Mouse (Mus musculus): Measurements from ENCODE around the gene Pitpna. TPM values are rescaled to one million over a fixed set of nuclear protein-coding genes. Genes with fewer than 3 reads are reported as not detected.
A peak's percentile ranks its signal among the peaks of the same experiment; 100 is the strongest.

Gene Pitpna
- polyA plus RNA-seq, 1 experiment from 2014 or later, result 98.3 TPM

- Histone ChIP-seq H3K36me3 (ENCODE audit: control insufficient read depth, insufficient read depth, low read length) (peaks cover 2% of the 10 kb centered on the region; the same call in 1 of the 2 replicates), H3K9ac (ENCODE audit: low read depth, low read length) (no peak overlapping the region), H3K4me1 (ENCODE audit: control insufficient read depth, insufficient read depth, low read length) (peaks cover 21% of the 10 kb centered on the region), H3K27ac (ENCODE audit: low read length) (no peak overlapping the region), H3K4me2 (ENCODE audit: low read length) (peak overlapping the region; percentile 97), H3K27me3 (ENCODE audit: control insufficient read depth, insufficient read depth, low read depth, low read length) (peaks cover 20% of the 10 kb centered on the region), H3K4me3 (ENCODE audit: low read depth, low read length) (peak overlapping the region; percentile 64), H3K9me3 (replicated peaks; ENCODE audit: control insufficient read depth, low read length, poor library complexity, severe bottlenecking) (no peaks in the 10 kb centered on the region)
- no peak for ATAC-seq
- WGBS, result 68% methylated on average over 18 of the region's 20 CpGs
Measured at GRCm38 (mm10) chr11:75656621-75657590, 69.0 kb downstream of the Pitpna start.

DNA sequence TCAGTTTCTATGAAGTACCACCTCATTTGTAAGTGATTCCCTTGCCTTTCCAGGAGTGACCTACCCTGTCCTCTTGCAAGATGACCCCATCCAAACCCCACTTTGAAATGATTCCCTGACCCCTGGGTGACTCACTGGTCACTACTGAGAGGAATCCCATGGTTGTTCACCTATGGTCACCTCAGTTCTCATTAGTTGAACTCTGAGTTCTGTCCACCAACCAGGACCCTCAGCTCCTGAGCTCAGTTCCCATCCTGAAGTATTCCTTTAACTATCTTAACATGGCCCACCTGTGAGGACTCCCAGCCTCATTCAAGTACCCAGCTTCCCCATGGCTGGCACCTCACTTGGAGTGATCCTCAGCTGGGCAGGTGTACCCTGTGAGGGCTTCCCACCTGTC is 69.9 kb downstream of the Pitpna start:
- Histone ChIP-seq H3K27ac (ENCODE audit: low read length) (no peak overlapping the region), H3K4me2 (ENCODE audit: low read length) (no peak overlapping the region), H3K36me3 (ENCODE audit: control insufficient read depth, insufficient read depth, low read length) (peaks cover 2% of the 10 kb centered on the region; the same call in 1 of the 2 replicates), H3K4me1 (ENCODE audit: control insufficient read depth, insufficient read depth, low read length) (peaks cover 15% of the 10 kb centered on the region), H3K4me3 (ENCODE audit: low read depth, low read length) (no peak overlapping the region), H3K27me3 (ENCODE audit: control insufficient read depth, insufficient read depth, low read depth, low read length) (peaks cover 20% of the 10 kb centered on the region), H3K9me3 (replicated peaks; ENCODE audit: control insufficient read depth, low read length, poor library complexity, severe bottlenecking) (no peaks in the 10 kb centered on the region), H3K9ac (ENCODE audit: low read depth, low read length) (no peak overlapping the region)
- ATAC-seq, result no peak

- no peak overlapping the region for H3K4me2 ChIP-seq (ENCODE audit: low read length)
- WGBS, result 95% methylated on average over 13 of the region's 13 CpGs
- H3K4me1 ChIP-seq (ENCODE audit: control insufficient read depth, insufficient read depth, low read length), result peaks cover 15% of the 10 kb centered on the region
- H3K36me3 ChIP-seq (ENCODE audit: control insufficient read depth, insufficient read depth, low read length), result peaks cover 2% of the 10 kb centered on the region; the same call in 1 of the 2 replicates
- no peak overlapping the region for H3K4me3 ChIP-seq (ENCODE audit: low read depth, low read length)
- H3K27ac ChIP-seq (ENCODE audit: low read length), result no peak overlapping the region
- no peak overlapping the region for H3K9ac ChIP-seq (ENCODE audit: low read depth, low read length)
- no peaks in the 10 kb centered on the region for H3K9me3 ChIP-seq (replicated peaks; ENCODE audit: control insufficient read depth, low read length, poor library complexity, severe bottlenecking)
- no peak for ATAC-seq
- H3K27me3 ChIP-seq (ENCODE audit: control insufficient read depth, insufficient read depth, low read depth, low read length), result peaks cover 18% of the 10 kb centered on the region
Measured at GRCm38 (mm10) chr11:75658311-75658710, 70.4 kb downstream of the Pitpna start.

DNA sequence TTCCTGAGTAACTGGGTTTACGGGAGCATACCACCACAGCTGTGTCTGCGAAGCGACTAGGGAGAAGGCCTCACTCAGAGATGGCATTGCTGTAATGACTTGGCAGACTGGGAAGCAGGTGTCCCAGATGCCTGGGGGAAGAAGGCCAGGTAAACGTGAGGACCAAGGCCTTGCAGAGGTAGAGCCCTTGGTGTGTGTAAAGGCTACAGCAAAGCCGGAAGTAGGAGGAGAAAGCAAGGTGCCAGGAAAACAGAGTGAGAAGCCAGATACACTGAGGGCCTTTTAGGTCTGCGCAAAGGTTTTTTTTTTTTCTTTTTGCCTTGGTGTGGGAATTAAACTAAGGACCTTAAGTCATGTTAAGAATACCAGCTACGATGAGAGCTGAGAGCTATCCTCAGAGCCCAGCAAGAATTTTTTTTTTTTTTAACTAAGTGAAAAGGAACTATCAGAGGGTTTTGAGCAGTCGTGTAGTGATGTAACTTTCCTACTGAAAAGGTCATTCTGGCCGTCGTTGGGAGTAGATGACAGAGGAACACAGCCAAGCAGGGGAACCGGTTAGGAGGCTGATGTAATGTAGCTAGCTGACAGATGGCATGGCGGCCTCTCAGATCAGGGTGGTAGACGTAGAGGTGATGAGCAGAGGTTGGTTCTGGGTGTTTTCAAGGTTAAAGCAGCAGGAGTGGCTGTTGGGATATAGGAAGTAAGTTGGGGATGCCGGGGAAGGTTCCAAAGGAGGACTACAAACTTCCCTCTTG is 71.3 kb downstream of the Pitpna start:
- 91% methylated on average over 14 of the region's 14 CpGs for WGBS
- Histone ChIP-seq H3K9me3 (replicated peaks; ENCODE audit: control insufficient read depth, low read length, poor library complexity, severe bottlenecking) (no peaks in the 10 kb centered on the region), H3K36me3 (ENCODE audit: control insufficient read depth, insufficient read depth, low read length) (peaks cover 2% of the 10 kb centered on the region; the same call in 1 of the 2 replicates), H3K27ac (ENCODE audit: low read length) (no peak overlapping the region), H3K4me2 (ENCODE audit: low read length) (no peak overlapping the region), H3K9ac (ENCODE audit: low read depth, low read length) (no peak overlapping the region), H3K27me3 (ENCODE audit: control insufficient read depth, insufficient read depth, low read depth, low read length) (peaks cover 14% of the 10 kb centered on the region), H3K4me1 (ENCODE audit: control insufficient read depth, insufficient read depth, low read length) (peaks cover 8% of the 10 kb centered on the region), H3K4me3 (ENCODE audit: low read depth, low read length) (no peak overlapping the region)
- no peak for ATAC-seq

GRCm38 (mm10) chr11:75660081-75660590 is 72.2 kb downstream of the Pitpna start:
- Histone ChIP-seq H3K36me3 (ENCODE audit: control insufficient read depth, insufficient read depth, low read length) (peaks cover 2% of the 10 kb centered on the region; the same call in 1 of the 2 replicates), H3K27ac (ENCODE audit: low read length) (no peak overlapping the region), H3K9me3 (replicated peaks; ENCODE audit: control insufficient read depth, low read length, poor library complexity, severe bottlenecking) (no peaks in the 10 kb centered on the region), H3K4me3 (ENCODE audit: low read depth, low read length) (no peak overlapping the region), H3K4me1 (ENCODE audit: control insufficient read depth, insufficient read depth, low read length) (0 out of 2 replicates have a peak, but pooled peaks cover 2% of the 10 kb centered on the region), H3K9ac (ENCODE audit: low read depth, low read length) (no peak overlapping the region), H3K4me2 (ENCODE audit: low read length) (no peak overlapping the region), H3K27me3 (ENCODE audit: control insufficient read depth, insufficient read depth, low read depth, low read length) (peaks cover 4% of the 10 kb centered on the region)
- WGBS, result 94% methylated on average over 12 of the region's 12 CpGs
- ATAC-seq, result no peak

- no peaks in the 10 kb centered on the region for H3K9me3 ChIP-seq (replicated peaks; ENCODE audit: control insufficient read depth, low read length, poor library complexity, severe bottlenecking)
- no peak overlapping the region for H3K4me3 ChIP-seq (ENCODE audit: low read depth, low read length)
- no peak overlapping the region for H3K27ac ChIP-seq (ENCODE audit: low read length)
- H3K4me1 ChIP-seq (ENCODE audit: control insufficient read depth, insufficient read depth, low read length), result no peaks in the 10 kb centered on the region
- H3K36me3 ChIP-seq (ENCODE audit: control insufficient read depth, insufficient read depth, low read length), result peaks cover 4% of the 10 kb centered on the region; the same call in 1 of the 2 replicates
- 92% methylated on average over 21 of the region's 21 CpGs for WGBS
- no peaks in the 10 kb centered on the region for H3K27me3 ChIP-seq (ENCODE audit: control insufficient read depth, insufficient read depth, low read depth, low read length)
- H3K4me2 ChIP-seq (ENCODE audit: low read length), result no peak overlapping the region
- H3K9ac ChIP-seq (ENCODE audit: low read depth, low read length), result no peak overlapping the region
- ATAC-seq, result no peak
Measured at GRCm38 (mm10) chr11:75660941-75661800, 73.3 kb downstream of the Pitpna start.

- Histone ChIP-seq H3K4me1 (ENCODE audit: control insufficient read depth, insufficient read depth, low read length) (no peaks in the 10 kb centered on the region), H3K36me3 (ENCODE audit: control insufficient read depth, insufficient read depth, low read length) (peaks cover 4% of the 10 kb centered on the region; the same call in 1 of the 2 replicates), H3K4me3 (ENCODE audit: low read depth, low read length) (no peak overlapping the region), H3K27ac (ENCODE audit: low read length) (no peak overlapping the region), H3K9ac (ENCODE audit: low read depth, low read length) (no peak overlapping the region), H3K27me3 (ENCODE audit: control insufficient read depth, insufficient read depth, low read depth, low read length) (no peaks in the 10 kb centered on the region), H3K9me3 (replicated peaks; ENCODE audit: control insufficient read depth, low read length, poor library complexity, severe bottlenecking) (no peaks in the 10 kb centered on the region), H3K4me2 (ENCODE audit: low read length) (no peak overlapping the region)
- 88% methylated on average over 7 of the region's 7 CpGs for WGBS
- ATAC-seq, result no peak
Measured at GRCm38 (mm10) chr11:75662131-75662530, 74.2 kb downstream of the Pitpna start.

DNA sequence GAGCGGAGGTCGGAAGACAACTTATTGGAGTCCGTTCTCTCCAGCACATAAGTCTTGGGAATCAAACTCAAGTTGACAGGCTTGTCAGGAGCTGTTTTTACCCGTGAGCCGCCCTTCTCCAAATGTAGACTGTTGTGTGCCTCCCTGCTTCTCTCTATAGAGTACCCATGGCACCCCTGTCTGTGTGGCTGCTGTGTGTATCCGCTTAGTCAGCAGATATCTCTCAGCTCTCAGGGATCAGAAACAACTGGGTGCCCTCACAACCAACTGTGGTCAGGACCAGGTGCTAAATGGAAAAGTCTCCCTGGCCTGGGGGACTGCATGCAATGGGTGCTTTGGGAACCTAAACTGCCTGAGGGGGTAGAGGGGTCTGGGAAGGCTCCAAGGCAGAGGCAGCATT is 78.4 kb downstream of the Pitpna start:
- no peak for ATAC-seq
- Histone ChIP-seq H3K9ac (ENCODE audit: low read depth, low read length) (no peak overlapping the region), H3K27ac (ENCODE audit: low read length) (no peak overlapping the region), H3K9me3 (replicated peaks; ENCODE audit: control insufficient read depth, low read length, poor library complexity, severe bottlenecking) (no peaks in the 10 kb centered on the region), H3K4me1 (ENCODE audit: control insufficient read depth, insufficient read depth, low read length) (no peaks in the 10 kb centered on the region), H3K4me3 (ENCODE audit: low read depth, low read length) (no peak overlapping the region), H3K36me3 (ENCODE audit: control insufficient read depth, insufficient read depth, low read length) (0 out of 2 replicates have a peak, but pooled peaks cover 2% of the 10 kb centered on the region), H3K27me3 (ENCODE audit: control insufficient read depth, insufficient read depth, low read depth, low read length) (no peaks in the 10 kb centered on the region), H3K4me2 (ENCODE audit: low read length) (no peak overlapping the region)
- 96% methylated on average over 6 of the region's 6 CpGs for WGBS

Measured in midbrain, embryonic 16.5 days (tissue).